Mouse (Mus musculus) urinary bladder, postnatal 14 days (tissue): ENCODE measurements around the gene Fbxo46.

Source experiments
- DNase-seq: peaks from one replicate; pipeline ENCODE4 v3.0.0; 2021; ENCODE audit warnings: low spot score

The Fbxo46 gene

GRCm38 (mm10) chr7:19169506-19169905 lies 49.8 kb downstream of the Fbxo46 start:
- no peak for DNase-seq

DNA sequence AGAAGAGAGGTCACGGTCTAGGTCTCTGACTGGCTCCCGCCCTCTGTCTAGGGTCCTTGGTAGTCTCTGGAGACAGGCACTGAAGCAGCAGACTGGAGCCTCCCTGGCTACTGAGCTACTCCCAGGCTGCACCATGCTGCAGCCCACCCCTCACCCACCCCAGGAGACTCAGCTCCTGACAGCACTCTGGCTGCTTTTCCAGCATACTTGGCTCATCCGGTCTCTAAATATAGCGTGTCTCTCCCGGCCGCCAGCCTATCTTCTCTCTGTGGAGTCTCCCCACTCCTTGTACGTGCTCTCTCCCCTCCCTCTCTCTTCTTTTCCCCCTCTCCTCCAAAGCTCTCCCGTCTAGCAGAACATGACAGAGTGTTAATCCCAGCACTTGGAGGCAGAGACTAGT lies 50.5 kb downstream of the Fbxo46 start:
- DNase-seq, result no peak

- no peak for DNase-seq
These were observed 52.2 kb downstream of the Fbxo46 start for GRCm38 (mm10) chr7:19171831-19172230.

DNA sequence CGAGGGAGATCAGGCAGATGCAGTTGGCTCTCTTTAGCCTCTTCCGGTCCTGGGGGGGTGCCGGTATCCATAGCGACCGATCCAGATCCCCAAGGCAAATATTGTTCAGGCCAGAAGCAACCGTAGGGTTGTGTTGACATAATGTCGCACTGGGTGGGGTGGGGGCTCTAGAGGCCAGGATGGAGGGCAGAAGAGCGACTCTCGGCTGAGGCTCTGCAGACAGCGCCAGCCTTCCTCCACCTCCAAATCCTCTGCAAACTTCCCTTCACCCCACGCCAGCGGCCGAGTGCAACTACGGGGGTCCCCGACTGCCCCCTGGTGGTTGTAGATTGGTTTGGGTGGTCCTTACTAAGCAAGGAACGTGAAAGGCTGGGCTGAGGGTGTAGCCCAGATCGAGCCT lies 53.2 kb downstream of the Fbxo46 start:
- DNase-seq, result peak; percentile 85

GRCm38 (mm10) chr7:19175708-19176515 lies 56.3 kb downstream of the Fbxo46 start, which contains the start of gene Eml2:
Eml2 (plus strand) TSS chr7:19176421.
- no peak for DNase-seq

GRCm38 (mm10) chr7:19176516-19176947 lies 56.9 kb downstream of the Fbxo46 start:
- DNase-seq, result no peak

DNA sequence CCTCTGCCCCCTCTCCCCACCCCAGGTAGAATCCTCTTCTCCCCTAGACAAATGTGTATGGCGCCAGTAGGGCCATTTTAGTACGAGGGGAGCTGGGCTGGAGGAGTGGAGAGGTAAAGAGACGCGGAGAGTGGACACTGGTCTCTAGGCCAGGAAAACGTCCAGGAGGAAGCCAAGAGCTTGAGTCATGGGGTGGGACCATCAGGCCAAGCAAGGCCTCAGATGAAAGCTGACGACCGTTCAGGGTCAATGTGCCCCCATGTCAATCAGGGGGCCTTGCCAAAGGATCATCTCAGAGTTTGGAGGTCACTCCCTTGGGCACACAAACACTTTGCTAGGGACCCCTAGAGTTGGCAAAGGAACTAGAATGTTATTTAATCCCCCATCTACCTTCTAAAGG lies 57.6 kb downstream of the Fbxo46 start:
- no peak for DNase-seq

DNA sequence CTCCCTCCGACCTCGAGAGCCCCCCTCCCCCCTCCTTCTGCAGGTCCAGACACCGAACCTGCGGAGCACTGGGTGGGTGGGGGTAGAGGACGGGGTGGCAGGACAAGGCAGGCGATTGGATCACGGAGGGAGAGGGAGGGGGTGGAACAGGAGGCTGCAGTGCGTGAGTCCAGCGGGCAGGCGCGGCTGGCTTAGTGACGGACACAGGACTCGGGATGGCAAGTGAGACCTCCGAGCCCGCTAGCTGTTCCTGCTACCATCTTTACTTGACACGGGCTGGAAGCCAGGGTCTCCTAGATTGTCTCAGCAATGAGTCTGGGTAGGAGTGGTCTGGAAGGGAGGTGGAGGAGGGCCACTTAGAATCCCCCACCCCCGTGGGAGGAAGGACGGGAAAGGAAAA lies 58.4 kb downstream of the Fbxo46 start:
- no peak for DNase-seq

GRCm38 (mm10) chr7:19178443-19179092 lies 58.9 kb downstream of the Fbxo46 start:
- peak; percentile 78 for DNase-seq

DNA sequence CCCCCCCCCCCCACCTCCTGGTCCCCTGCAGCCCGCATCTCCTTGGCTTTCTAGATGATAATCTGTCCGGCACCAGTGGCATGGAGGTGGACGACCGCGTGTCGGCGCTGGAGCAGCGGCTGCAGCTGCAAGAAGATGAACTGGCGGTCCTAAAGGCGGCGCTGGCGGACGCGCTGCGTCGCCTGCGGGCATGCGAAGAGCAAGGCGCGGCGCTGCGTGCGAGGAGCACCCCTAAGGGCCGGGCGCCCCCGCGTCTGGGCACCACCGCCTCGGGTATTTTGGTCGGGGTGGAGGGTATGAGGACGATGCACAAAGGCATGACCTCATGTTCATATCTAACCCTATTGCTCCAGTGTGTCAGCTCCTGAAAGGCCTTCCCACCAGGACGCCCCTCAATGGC lies 59.5 kb downstream of the Fbxo46 start:
- peak; percentile 69 for DNase-seq

- DNase-seq, result no peak
These were observed 60.3 kb downstream of the Fbxo46 start for GRCm38 (mm10) chr7:19179936-19180335.

- peak; percentile 58 for DNase-seq
These were observed 61.3 kb downstream of the Fbxo46 start for GRCm38 (mm10) chr7:19180862-19181429.

GRCm38 (mm10) chr7:19184250-19184649 lies 64.6 kb downstream of the Fbxo46 start:
- DNase-seq, result peak; percentile 42

GRCm38 (mm10) chr7:19184758-19185157 lies 65.1 kb downstream of the Fbxo46 start:
- no peak for DNase-seq
